Mouse (Mus musculus) spleen, postnatal 36 days (tissue): ENCODE results near the gene Zg16.
"Not testable (repeated sequence)": the region's sequence is repeated elsewhere in the genome, so short reads cannot be mapped to it uniquely, and the experiment has no call there.

Experiments used
- DNase-seq, 2 experiments: peaks; one replicate each; pipeline ENCODE4 v3.0.0; 2022; ENCODE audit warnings: low spot score in 2 of 2, mixed read lengths in 1 of 2

The Zg16 gene

DNA sequence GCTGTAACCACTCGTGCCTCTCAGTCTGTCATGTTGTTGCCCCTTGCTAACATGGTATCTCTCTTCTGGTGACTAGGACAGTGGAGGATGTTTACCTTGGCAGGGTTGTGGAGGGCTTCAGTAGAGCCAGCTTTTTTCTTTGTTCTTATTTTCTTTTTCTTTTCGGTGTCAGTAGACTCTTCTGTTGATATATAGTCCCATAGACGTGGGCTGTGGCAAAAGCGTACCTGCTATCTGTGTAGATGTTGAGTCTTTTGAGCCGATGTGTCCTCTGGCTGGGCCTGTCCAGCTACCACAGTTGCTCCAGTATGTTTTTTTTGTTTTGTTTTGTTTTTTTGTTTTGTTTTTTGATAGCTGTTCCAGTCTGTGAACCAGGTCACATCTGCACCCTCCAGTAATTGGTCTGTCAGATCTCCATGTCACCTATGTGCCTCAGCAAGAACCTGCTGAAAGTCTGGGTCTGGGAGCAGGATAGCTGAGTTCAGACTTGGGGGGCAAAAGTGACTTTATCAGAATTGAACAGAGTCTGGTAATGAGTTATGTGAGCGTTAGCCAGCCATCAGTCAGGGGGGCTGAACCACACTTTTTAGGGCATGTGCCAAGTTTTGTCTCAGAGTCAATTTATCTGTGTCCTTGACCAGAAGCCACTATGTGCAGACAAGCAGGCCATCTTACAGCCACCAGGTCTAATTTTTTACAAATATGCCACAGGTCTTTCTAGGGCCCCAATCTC lies at the start of gene Zg16:
Gene Zg16, minus strand, starts transcription at position 51 of the 733 bp plus-strand sequence.
- DNase-seq = not testable (repeated sequence)

DNA sequence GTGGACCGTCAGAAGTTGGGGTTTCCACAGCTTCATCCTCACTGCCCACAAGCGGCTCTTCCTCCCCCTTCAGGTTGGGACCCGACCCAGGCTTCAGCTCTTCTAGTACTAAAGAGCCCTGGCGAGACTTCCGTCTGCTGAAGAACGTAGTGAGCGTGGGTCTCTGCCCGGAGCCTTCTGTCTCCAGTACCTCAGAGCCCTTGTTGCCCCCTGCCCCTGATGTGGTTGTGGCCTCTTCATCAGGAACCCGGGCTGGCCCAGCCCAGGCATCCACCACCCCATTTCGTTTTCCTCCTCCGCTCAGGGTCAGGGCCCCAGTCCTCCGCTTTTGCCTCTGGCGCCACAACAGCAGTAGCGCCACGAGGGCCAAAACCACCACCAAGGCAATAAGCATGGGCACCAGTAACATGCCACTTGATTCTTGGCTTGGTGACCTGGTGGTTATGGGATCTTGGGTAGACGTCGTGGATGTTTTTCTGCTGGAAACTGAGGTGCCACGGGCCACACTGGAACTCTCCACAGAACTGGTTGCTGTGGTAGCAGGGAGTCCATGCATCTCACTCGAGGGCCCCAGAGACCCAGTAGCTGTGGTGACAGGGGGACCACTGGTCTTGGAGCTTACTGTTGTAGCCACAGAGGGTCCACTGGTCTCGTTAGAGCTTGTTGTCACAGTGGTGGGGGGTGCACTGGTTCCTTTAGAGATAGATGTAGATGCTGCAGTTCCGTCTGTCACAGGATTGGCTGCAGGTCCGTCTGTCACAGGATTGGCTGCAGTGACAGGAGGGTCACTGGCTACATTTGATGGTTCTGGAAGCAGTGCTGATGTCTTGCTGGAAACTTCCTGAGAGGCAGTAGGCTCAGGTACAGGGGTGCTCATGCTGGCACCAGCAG lies 49.3 kb upstream of the Zg16 start:
- peak in 1 of 2 experiments; percentile 54 for DNase-seq

DNA sequence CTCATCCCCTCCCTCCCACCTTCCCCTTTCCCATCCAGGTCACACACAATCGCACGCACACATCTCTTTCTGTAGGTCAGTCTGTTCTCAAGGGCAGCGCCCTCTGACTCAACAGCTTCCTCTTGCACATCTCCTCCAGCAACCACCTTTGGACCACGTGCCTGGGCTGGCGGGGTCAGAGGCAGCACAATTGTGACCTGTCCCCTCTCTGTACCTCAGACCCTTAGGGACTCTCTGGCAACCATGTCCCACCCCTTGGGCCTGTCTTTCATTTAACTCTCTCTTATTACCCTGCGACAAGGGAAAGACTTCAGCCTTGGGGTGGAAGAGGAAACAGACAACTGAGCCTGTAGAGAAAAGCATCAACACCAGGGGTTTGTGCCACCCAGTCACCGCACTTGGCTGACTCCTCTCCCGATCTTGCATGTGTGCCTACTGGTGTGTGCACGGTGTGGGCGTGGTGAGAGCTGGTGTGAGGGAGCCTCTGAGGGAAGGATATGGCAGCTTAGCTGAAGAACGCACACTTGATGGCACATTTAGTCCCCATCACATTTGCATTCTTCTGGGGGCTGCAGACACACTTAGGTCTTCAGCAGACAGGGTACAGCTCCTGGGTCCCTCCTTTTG lies 47.8 kb upstream of the Zg16 start:
- DNase-seq = peak; percentile 79 to 85

DNA sequence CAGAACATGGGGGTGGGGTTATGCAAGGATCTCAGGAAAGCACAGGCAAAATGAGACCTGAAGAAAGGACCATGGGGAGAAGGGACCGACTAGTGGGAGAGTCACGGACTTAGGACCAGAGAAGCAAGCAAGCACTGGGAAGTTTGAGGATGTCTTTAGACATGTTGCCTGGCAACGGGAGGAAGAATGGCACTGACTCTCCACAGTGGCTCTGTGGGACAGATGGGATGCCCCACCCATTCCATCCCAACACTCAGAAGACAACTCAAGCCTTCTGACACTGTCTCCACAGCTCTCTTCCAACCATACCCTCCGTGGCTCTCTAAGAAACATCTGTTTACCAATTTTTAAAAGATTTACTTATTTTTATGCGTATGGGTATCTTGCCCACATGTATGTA lies 46.0 kb upstream of the Zg16 start:
- no peak for DNase-seq

DNA sequence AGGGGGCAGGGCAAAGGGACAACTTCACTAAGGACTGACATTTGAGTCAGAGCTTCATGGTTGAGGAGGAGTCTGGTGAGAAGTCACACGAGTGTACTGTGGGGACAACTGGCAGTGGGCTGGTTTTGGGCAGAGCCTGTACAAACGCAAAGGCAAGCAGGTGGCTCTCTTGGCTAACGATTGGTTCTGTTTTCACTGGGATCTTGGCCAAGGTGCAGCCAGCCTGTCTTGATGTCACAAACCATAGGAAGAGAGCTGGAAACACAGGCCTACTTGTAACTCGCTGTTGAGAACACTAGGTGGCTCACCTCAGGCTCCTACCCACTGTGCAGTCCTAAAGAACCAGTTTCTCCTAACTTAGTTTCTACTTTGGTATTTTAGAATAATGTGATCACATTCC lies 42.5 kb upstream of the Zg16 start:
- no peak for DNase-seq

DNA sequence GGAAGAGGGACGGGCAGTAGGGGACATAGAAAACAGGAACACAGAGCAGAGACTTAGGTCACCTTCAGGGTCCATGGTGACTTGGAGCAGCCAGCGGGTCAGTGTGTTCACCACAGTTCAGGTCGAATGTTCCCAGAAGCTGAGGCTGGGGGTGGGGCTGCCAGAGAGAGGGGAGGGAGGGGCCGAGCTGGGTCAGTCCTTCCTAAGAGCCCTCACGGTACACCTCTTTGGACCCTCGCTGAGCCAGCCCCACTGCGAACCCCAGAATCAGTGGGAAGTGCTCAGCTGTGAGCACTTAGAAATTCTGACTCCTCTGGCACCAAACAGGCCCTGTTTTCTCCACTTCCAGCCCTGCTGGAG lies 34.8 kb upstream of the Zg16 start, which contains the start of gene Qprt:
Gene Qprt, minus strand, starts transcription at position 316 of the 360 bp plus-strand sequence.
- no peak for DNase-seq

DNA sequence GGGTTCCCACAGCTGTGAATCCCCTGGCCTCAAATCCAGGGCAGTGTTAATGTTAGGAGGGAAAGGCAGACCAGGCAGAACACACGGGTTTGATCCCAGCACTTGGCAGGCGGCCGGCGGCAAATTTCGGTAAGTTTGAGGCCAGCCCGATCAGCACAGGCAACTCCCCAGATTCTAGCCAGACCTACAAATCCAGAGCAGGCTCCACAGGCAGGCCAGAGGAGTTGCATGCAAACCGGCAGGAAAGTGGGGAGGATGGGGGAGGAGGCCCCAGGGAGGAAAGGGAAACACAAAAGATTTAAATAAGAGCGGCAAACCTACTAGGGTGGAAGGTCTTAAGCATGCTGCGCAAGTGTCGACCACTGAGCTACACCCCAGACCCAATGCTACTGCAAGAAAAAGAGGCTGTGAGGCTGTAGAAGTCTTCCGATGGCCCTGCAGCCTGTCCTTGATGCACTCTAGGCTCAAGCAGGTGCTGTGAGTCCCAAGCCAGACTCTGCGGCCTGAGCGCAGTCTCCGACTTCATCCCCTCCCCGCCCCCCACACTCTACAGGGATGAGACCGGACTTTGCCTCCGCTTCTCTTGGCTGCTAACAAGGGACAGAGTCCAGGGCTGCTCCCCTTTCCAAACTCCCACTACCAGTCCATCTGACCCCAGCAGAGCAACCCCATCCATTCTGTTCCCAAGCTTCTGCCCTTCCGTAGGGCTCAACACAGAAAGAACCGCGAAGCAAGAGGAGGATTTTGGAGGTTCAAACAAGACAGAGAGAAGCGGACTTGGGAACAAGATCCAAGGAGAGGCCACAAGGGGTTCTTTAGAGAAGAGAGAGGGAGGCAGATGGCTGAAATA lies 34.2 kb upstream of the Zg16 start:
- no peak for DNase-seq

DNA sequence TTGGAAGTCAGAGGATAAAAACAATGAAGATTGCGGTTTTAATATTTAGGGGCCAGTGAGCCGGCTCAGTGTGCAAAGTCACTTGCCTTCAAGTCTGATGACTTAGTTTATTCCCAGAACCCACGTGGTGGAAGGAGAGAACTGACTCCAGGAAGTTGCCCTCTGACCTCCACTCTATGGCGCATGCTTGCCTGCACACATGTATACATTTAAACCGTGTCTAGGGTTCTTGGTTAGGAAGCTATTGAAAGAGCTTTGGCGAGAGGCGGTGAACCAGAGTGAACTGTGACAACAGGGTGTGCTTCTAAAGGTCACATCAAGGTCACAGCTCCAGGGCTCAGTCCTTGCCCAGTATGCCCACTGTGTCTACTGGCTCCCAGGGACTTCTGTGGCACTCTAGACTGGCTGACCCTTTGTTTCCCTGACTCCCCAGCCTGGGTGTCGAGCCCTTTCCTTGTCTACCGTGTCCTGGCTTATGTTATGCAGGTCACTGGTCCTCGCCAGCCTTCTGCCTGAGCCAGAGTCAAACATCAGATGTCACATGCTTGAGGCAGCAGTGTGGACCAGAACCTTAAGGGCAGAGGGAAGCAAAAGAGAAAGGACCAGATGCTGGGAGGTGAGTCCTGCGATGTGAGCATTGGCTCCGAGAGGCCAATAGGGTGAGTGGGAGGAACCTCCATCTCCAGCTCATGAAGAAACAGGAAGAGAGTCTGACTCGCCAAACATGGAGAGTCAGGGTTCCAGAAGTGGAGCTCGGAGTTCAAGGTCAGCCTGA lies 31.7 kb upstream of the Zg16 start:
- no peak for DNase-seq

DNA sequence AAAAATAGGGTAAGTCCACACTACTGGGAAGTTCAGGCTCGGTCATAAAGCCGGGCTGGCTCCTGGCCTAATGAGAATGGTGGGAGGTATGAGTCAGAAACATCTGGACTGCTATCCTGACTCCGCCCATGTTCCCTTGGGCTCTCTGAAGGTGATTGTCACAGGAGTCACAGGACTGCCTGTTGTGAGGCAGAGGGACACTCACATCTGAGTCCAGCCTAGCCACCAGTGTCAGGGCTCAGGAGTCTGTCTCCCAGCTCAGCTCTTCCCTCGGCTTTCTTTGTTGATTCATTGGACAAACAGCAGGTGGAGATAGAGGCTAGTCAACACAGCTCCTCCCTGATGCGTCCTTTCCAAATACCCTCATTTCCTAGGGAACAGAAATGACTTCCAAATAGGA lies 30.8 kb upstream of the Zg16 start:
- DNase-seq = no peak

DNA sequence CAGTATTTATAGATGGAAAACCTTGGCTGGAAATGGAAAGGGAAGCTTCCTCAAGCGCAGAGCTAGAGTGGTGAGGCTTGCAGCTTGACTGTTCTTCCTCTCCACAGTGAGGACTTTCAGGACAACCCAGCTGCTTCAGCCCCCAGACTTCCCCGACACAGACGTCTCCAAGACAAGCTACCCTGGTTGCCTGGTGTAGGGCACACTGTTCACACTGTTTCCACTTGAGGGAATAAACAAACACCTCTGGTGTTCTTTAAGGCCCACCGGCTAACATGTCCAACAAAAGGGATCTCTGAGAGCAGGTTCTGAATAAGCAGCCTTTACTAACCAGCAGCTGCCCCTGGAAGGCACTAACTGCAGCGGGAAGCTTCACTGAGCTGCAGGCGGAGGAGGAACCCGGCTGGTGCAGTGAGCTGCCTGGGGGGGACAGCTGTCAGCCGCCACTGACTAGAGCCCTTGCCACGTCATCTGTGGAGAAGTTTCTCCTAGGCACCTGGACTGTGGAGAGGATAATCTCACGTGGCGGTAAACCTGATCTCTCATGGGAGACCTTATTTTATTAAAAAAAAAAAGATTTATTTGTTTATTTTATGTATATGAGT lies 29.3 kb upstream of the Zg16 start:
- DNase-seq = no peak

DNA sequence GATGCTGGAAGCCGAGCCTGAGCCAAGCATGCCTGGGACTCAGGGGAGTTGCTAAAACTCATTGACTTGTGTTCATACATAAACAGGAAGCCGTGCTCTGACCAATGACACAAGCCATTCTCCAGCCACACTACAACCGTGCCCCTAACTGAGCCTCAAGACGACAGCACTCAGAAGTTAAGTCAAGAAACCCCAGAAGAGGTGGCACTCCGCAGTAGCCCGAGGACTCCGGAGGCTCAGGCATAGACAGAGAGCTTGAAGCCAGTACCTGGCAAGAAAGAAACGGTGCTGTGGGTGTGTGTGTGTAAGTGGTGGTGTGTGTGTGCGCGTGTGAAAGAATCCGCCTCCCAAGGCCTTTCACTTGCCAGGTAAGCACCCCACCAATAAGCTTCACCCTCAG lies 27.8 kb upstream of the Zg16 start:
- no peak for DNase-seq

DNA sequence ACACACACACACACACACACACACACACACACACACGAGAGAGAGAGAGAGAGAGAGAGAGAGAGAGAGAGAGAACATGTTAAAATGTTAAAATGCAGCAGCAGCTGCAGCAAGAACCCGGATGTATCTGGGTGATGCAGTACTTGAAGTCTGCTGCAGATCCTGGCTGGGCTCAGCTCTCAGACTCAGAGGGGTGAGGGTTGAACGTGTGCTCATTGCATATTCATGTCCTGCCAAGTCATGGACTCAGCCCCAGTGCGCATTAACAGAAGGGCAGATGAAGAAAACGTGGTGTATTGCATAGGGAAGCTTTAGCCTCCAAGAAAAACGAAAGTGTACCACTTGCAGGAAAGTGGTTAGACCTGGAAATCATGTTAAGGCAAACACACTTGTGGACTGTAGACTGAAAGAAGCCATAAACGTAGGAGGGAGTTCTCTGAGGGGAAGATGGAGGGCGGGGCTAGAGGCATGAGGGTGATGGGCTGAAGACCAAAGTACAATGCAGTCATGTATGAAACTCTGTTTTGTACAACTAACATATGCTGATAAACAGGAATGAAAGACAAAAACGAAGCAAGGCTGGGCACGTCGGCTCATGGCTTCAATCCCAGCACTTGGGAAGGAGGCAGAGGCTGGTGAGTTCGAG lies 26.6 kb upstream of the Zg16 start:
- no peak for DNase-seq

DNA sequence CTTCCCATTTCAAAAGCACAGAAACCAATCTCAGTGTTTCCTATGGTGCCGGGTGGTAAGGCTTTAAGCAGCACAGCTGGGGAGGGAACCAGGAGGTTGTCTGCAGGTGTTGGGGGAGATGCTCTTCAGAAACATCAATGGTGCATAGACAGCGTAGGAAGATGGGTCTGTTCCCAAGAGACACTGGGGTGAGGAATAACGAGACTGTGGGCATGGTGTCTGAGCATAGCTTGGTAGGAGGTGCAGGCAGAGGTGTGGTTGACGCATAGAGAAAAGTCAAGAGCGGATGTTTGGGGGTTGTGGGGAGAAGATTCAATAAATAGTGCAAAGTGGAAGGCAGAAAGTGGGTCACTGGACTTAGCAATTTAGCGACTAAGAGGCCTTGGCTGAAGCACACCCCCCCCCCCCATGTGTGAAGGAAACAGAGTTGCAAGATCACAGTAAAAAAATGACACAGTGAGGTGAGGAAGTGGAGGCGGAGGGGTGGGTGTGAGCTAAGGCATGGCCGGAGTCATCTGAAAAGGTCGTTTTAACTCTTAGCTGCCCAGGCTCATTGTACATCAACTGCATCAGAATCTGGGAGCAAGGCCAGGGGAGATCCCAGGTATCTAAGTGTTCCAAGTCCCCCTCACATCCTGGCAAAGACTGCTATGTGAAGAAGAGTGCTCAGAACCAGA lies 25.9 kb upstream of the Zg16 start:
- DNase-seq = peak; percentile 51 to 60

DNA sequence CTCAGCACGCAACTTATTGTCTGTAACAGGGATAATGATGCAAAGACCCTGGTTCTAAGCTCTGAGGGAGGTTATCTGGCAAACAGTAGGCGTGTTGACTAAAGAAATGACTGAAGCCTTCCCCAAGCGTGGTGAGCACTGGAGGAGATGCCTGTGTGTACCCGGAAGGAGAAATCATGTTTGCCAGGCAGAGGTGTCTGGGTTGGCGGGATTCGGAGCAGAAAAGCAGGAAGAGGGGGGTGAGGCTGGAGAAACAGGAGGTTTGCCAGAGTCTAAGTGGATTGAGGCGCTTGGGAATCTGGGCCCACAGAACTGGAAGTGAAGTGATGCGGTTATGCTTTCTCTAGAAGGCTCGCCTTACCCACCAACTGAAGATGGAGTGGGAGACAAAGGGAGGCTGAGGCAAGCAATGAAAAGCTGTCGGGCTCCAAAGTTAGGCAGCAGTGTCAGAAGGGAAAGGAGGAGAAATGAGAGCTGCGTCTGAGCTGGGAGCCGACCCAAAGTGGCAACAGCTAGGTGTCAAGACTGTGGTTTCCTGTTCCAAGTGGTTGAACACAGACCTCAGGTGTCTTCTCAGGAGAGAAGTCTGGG lies 25.2 kb upstream of the Zg16 start:
- DNase-seq = no peak

DNA sequence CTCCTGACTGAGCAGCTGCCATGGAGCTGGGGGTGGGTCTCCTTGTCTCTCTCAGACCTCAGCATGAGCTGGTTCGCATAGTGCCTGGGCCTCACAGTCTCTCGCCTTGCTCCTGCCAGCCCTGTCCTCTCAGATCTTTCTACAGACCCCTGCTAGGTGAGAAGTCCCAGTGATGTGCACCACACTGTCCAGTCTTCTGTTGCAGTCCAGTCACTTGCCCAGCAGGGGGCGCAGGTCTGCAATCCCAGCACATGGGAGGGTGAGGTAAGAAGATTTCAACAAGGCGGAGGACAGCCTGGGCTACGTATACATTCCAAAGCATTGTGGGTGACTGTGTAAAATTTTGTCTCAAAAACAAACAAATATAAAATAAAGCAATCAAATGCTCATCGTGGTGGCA lies 24.3 kb upstream of the Zg16 start:
- DNase-seq = peak; percentile 77 to 80

DNA sequence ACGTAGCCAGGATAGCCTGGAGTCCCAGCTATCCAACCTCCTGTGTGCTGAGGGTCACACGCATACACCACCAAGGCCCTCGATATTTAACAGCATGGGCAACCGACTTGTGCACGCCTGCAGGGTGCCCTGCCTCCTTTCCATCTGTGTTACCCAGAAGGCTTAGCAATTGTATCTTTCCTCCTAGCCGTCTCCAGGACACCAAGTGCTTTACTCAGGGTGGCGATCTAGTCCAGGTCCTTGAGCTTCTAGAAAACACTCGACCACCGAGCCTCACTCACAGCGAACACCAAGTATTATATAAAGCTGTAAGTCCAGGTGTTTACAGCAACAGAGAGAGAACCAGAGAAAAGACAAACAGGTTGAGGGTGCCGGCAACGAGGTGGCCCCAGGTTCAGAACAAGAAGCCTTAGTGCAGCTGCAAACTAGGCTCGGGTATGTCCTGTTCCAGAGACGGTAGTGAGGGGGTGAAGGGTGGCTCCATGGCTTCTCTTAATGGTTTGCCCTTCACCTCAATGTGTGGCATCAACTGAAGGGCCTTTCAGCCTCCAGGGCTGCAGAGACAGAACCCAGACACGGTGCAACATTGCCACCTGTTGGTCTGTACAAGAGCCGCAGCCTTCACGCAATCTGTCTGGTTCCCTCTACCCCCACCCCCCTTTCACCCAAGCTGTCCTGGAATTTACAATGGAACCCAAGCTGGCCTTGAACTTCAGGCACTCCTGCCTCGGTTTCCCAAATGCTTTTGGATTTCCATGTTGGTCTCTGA lies 23.3 kb upstream of the Zg16 start:
- peak; percentile 65 for DNase-seq

DNA sequence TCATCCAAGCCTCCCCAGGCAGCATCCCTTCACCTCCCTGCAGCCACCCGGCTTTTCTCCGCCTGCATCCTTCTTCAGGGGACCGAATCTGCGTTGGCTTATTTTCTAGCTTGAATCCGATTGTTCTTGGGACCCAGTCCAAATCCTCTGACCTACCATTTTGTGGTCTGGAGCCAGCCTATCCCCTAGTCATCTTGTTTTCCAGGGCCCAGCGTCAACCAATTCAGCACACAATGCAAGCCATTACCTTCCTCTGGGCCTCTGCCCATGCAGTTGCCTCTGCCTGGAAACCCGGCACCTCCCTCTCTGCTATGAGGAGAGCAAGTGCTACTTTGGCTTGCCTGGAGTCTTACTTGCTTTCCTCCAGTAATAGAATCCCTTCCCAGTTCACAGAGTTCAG lies 18.4 kb upstream of the Zg16 start:
- no peak for DNase-seq
